Comparison of ENCODE assay signal across 12 mouse cellular contexts in the genomic region with DNA sequence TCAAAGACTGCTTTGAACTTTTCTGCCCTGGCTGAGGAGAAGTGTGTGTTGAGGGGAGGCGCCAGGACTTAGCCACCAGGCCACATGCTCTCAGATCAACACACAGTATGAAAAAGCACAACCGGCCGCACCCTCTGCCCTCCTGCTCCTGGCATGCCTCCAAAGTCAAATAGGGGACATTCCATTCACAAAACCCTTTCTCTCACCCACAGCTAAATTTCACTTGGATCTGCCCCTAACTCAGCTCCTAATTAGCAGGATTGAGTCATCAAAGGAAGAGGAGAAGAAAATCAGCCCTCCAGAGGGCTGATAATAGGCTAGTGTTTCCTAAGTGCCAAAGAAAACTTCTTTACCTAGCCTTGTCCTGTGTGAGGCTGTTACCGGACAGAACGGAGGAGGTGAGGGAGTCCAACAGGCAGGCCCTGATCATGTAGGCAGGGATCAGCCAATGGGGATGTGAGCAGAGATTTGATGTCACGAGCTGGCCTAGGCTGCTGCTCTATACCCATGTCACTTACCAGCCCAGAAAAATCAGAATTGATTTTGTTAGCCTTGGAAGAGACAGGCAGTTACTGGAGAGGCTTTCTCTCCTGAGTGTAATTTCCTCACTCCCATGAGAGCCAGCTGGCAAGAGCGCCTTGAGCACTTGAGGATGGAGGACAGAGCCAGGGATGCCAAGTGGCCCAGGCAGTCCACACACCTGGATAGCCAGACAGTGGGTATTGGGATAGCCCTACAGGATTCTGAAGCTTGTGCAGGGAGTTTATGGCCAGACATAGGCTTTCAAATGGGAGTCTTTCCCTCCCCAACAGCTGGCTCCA.
DNase-seq lines count a peak whose midpoint lies in the region; ATAC-seq and TF ChIP-seq lines count a peak whose summit lies in the region.
"Had no signal": no experiment of that assay in that cellular context is flagged by ENCODE, and none has a peak within 500 bp of the region (broad histone marks: within the 10 kb centered on the region; RNA-seq: fewer than 3 reads in every experiment).

No protein-coding gene starts in this region.

- peak; percentile 34; the same call in 1 of the 2 replicates for ATAC-seq in frontal cortex, adult (ENCODE audit: low TSS enrichment)
- peak; percentile 42; the same call in 1 of the 2 replicates for ATAC-seq in lung, embryonic 15.5 days (ENCODE audit: borderline replicate concordance, extremely low read depth, low FRiP score, low TSS enrichment)
- ATAC-seq: intestine, embryonic 16.5 days had no signal

- H3K4me3 ChIP-seq in ES-E14 (ENCODE audit: insufficient read depth in 1 of 2, low read depth in 1 of 2, low read length in 2 of 2, poor library complexity in 1 of 2, severe bottlenecking in 1 of 2): no peak overlapping the region
- H3K4me3 ChIP-seq in lung, embryonic 15.5 days: no peak overlapping the region
- H3K4me3 ChIP-seq: liver, embryonic 15.5 days had no signal

- H3K9ac ChIP-seq in ES-E14 (ENCODE audit: insufficient read depth, low read depth, low read length, poor library complexity, severe bottlenecking): no peak overlapping the region
- H3K9ac ChIP-seq in lung, embryonic 15.5 days: no peak overlapping the region
- H3K9ac ChIP-seq: liver, embryonic 15.5 days had no signal

- H3K4me1 ChIP-seq in ES-E14 (ENCODE audit: control insufficient read depth in 2 of 2, insufficient read depth in 2 of 2, low read length in 2 of 2, poor library complexity in 1 of 2): peaks cover 0 to 2% of the 10 kb centered on the region in 2 experiments; a peak in 1 of 4 replicates
- H3K4me1 ChIP-seq in lung, embryonic 15.5 days: peaks cover 11% of the 10 kb centered on the region
- H3K4me1 ChIP-seq: liver, embryonic 15.5 days had no signal

- H3K4me2 ChIP-seq in lung, embryonic 15.5 days: no peak overlapping the region
- H3K4me2 ChIP-seq: liver, embryonic 15.5 days had no signal

- no peaks in the 10 kb centered on the region for H3K36me3 ChIP-seq in ES-E14 (ENCODE audit: control insufficient read depth, insufficient read depth, low read length, poor library complexity, severe bottlenecking)
- H3K36me3 ChIP-seq in lung, embryonic 15.5 days: no peaks in the 10 kb centered on the region
- H3K36me3 ChIP-seq: liver, embryonic 15.5 days had no signal

- intact Hi-C loops in gastrocnemius, postnatal 36 days (cut with DNase I): no loop called here

- WGBS in lung, embryonic 15.5 days: 35% methylated on average over 7 of the region's 7 CpGs

- H3K9me3 ChIP-seq in ES-E14 (ENCODE audit: control insufficient read depth, insufficient read depth, low read depth, low read length): no peaks in the 10 kb centered on the region
- no peaks in the 10 kb centered on the region for H3K9me3 ChIP-seq in lung, embryonic 15.5 days
- H3K9me3 ChIP-seq: liver, embryonic 15.5 days had no signal

- DNase-seq in frontal cortex, postnatal 10 days (ENCODE audit: low spot score in 2 of 2): no peak
- peak; percentile 35 for DNase-seq in ES-E14 (ENCODE audit: low read depth, low spot score)
- DNase-seq in ZHBTc4 (ENCODE audit: low read depth, low spot score): peak; percentile 78
- DNase-seq in gastrocnemius, postnatal 36 days: no peak
- DNase-seq in testis, postnatal 10 days (ENCODE audit: low spot score): no peak
- DNase-seq in heart, adult 11 months: no peak
- DNase-seq: embryo, embryonic 11 days; heart, postnatal 36 days had no signal

- H3K27ac ChIP-seq in ES-E14 (ENCODE audit: insufficient read depth, low read depth, low read length, poor library complexity, severe bottlenecking): no peak overlapping the region
- no peak overlapping the region for H3K27ac ChIP-seq in lung, embryonic 15.5 days
- H3K27ac ChIP-seq: liver, embryonic 15.5 days had no signal

- H3K27me3 ChIP-seq in lung, embryonic 15.5 days: no peaks in the 10 kb centered on the region
- H3K27me3 ChIP-seq: liver, embryonic 15.5 days had no signal

- in situ Hi-C loops in ES-E14 (cut with MboI; ENCODE audit: low sequenced_read_pairs in 2 of 2, unreplicated experiment in 2 of 2): no loop called here

TF ChIP-seq in ES-E14, 5 proteins besides CTCF, POLR2A, EP300 and RAD21:
- TF ChIP-seq ZNF384 (IDR thresholded peaks at IDR 0.05; ENCODE audit: low read depth, low read length) (no peak), HCFC1 (IDR thresholded peaks at IDR 0.05; ENCODE audit: borderline replicate concordance, insufficient read depth, low read length) (no peak), CHD2 (IDR thresholded peaks at IDR 0.05; ENCODE audit: low read depth, low read length) (no peak), MAFK (IDR thresholded peaks at IDR 0.05; ENCODE audit: insufficient read depth, low read depth, low read length) (no peak), ZC3H11A (IDR thresholded peaks at IDR 0.05; ENCODE audit: borderline replicate concordance, low read depth, low read length) (no peak)

Comparison
In these comparisons a context has a peak if more than half of its experiments do, and no peak if none do; other contexts are left out.
1. DNase-seq: peak in ES-E14 (single experiment) and ZHBTc4 (single experiment); none in frontal cortex, postnatal 10 days (0 of 2), gastrocnemius, postnatal 36 days (0 of 2), testis, postnatal 10 days (single experiment) and heart, adult 11 months (single experiment).